Mouse (Mus musculus) hindbrain, embryonic 14.5 days (tissue): ENCODE results near the gene Cebpa. TPM values are rescaled to one million over a fixed set of nuclear protein-coding genes. Genes with fewer than 3 reads are reported as not detected.

Experiments
- ATAC-seq: fragments of 200-750 bp; cut with Nextera tagmentation; 2 replicates; pipeline ENCODE4 v1.8.0; 2017; ENCODE audit warnings: moderate number of reproducible peaks, mild to moderate bottlenecking, moderate TSS enrichment, moderate library complexity; ENCODE audit not compliant: low FRiP score
- DNase-seq: peaks from one replicate; pipeline ENCODE4 v3.0.0-alpha.2; 2015; ENCODE audit warnings: low spot score
- H3K27ac ChIP-seq: fragments of 300-500 bp; sonication (generic); 2 replicates; pipeline ENCODE4 v1.5.1; 2014; ENCODE audit warnings: mild to moderate bottlenecking, moderate library complexity
- H3K27me3 ChIP-seq: fragments of 300-500 bp; sonication (generic); 2 replicates; pipeline ENCODE4 v1.6.1; 2014; ENCODE audit warnings: mild to moderate bottlenecking, low read length, mixed read lengths; ENCODE audit not compliant: control insufficient read depth, insufficient read depth
- H3K36me3 ChIP-seq: fragments of 300-500 bp; sonication (generic); replicated peaks from 2 replicates; pipeline ENCODE4 v1.6.1; 2014; ENCODE audit not compliant: control insufficient read depth, insufficient read depth
- H3K4me1 ChIP-seq: fragments of 300-500 bp; sonication (generic); replicated peaks from 2 replicates; pipeline ENCODE4 v1.6.1; 2014; ENCODE audit warnings: antibody characterized with exemption, low read length, mixed read lengths; ENCODE audit not compliant: control insufficient read depth, insufficient read depth
- H3K4me2 ChIP-seq: fragments of 300-500 bp; sonication (generic); replicated peaks from 2 replicates; pipeline ENCODE4 v1.6.1; 2014; ENCODE audit warnings: mild to moderate bottlenecking, moderate library complexity
- H3K4me3 ChIP-seq: fragments of 300-500 bp; sonication (generic); replicated peaks from 2 replicates; pipeline ENCODE4 v1.5.1; 2014; ENCODE audit warnings: mild to moderate bottlenecking, low read length
- H3K9ac ChIP-seq: fragments of 300-500 bp; sonication (generic); 2 replicates; pipeline ENCODE4 v1.6.1; 2014
- H3K9me3 ChIP-seq: fragments of 300-500 bp; sonication (generic); 2 replicates; pipeline ENCODE4 v1.6.1; 2016; ENCODE audit warnings: low read length; ENCODE audit not compliant: control insufficient read depth
- WGBS: fragments of 180-500 bp; shearing (Covaris S2); extraction: QIAGEN DNeasy Blood & Tissue Kit; methylation state at CpG from one replicate; pipeline ENCODE4 v1.1.7; 2014; 5-methylcytosine and 5-hydroxymethylcytosine counted together
- polyA plus RNA-seq: library from polyadenylated mRNA; unstranded; fragments of >200 nt; fragmentation: Nextera tagmentation; extraction: Ambion mirVana; gene quantifications from 2 replicates; pipeline ENCODE4 v1.2.1, GENCODE M21; 2014

Cebpa gene
- polyA plus RNA-seq, 1 experiment from 2014 or later: 1.0 TPM

DNA sequence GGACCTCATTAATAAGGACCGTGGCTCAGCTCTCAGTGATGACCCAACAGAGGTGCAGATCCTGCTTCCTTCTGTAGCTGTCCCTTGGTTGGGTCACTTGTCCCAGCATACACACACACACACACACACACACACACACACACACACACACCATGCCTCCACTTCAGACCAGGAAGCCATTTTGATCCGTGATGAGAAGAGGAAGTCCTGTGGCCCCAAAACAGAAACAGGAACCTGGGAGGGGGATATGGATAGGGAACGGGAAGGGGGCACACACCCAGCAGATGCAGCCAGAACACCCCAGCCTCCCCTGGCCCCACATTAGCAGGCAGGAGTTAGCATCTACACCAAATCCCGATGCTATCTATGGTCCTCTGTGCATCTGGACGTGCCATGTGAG lies 31.8 kb downstream of the Cebpa start:
- H3K9me3 ChIP-seq: no peaks in the 10 kb centered on the region
- no peak for ATAC-seq
- H3K9ac ChIP-seq: no peak overlapping the region
- H3K27me3 ChIP-seq: no peaks in the 10 kb centered on the region
- H3K4me1 ChIP-seq: no peaks in the 10 kb centered on the region
- no peaks in the 10 kb centered on the region for H3K36me3 ChIP-seq
- H3K4me3 ChIP-seq: no peak overlapping the region
- H3K27ac ChIP-seq: no peak overlapping the region
- no peak overlapping the region for H3K4me2 ChIP-seq
- WGBS: 83% methylated on average over 5 of the region's 5 CpGs
- DNase-seq: no peak

DNA sequence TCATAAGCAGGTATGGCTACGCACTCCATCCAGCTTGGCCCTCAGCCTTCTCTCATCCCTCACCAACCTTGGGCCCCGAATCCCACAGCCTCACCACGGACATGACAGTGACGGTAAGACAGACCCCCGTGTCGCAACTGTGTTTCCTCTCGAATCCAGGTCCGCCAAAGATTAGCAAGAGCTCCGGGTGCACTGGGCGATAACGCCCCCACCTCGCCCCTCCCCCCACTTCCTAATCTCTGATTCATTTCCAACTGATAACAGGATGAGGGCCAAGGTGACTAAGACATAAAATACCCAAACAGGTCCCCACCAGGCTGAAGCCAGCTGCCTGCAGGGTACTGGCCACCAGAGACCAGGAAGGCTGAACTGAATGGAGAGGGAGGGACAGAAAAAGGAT lies 35.4 kb downstream of the Cebpa start:
- no peak overlapping the region for H3K4me2 ChIP-seq
- no peak overlapping the region for H3K4me3 ChIP-seq
- 84% methylated on average over 12 of the region's 12 CpGs for WGBS
- H3K27ac ChIP-seq: no peak overlapping the region
- no peak overlapping the region for H3K9ac ChIP-seq
- DNase-seq (no peak), ATAC-seq (no peak)
- H3K9me3 ChIP-seq: no peaks in the 10 kb centered on the region
- no peaks in the 10 kb centered on the region for H3K36me3 ChIP-seq
- no peaks in the 10 kb centered on the region for H3K4me1 ChIP-seq
- H3K27me3 ChIP-seq: no peaks in the 10 kb centered on the region

DNA sequence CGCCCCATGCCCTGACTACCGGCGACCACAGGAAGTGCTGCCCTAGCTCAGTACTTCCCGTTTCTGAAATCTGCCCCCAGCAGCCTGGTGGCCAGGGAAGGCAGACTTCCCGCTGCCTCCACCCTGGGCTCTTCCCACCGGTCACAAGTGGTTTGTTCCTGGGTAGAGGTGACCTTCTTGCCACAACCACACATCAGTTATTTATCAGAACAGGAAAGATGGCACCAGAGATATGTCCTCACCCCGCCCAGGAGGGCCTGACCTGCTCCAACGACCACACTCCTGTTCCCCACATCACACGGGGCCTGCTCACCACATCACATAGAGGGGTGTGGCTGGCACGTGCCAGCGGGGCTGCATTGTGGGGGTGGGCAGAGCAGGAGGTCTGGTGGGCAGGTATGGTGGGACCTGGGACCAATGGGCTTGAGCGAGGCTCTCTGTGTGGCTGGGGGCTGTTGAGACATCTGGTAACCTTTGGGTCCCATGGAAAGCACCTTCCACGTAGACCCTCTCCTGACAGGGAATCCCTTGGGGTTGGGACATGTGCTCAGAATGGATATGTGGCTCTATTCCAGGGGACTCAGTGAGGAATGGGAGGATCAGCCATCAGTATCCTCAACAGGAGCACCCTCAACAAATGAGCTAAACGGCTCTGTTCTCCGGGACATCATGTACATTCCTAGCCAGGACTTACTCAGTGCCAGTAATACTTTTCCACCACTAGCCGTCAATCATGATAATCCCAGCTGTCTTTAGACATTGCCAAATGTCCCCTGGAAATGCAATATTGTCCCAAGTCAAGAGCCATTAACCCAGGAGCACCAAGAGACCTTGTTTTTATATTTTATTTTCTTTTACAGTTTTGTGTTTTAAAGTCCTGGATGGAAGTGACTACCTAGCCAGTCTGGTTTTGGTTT lies 37.7 kb downstream of the Cebpa start:
- WGBS: 82% methylated on average over 16 of the region's 16 CpGs
- ATAC-seq (no peak), DNase-seq (no peak)
- Histone ChIP-seq H3K36me3 (no peaks in the 10 kb centered on the region), H3K27ac (no peak overlapping the region), H3K27me3 (no peaks in the 10 kb centered on the region), H3K4me3 (no peak overlapping the region), H3K4me1 (no peaks in the 10 kb centered on the region), H3K9ac (no peak overlapping the region), H3K4me2 (no peak overlapping the region), H3K9me3 (no peaks in the 10 kb centered on the region)

DNA sequence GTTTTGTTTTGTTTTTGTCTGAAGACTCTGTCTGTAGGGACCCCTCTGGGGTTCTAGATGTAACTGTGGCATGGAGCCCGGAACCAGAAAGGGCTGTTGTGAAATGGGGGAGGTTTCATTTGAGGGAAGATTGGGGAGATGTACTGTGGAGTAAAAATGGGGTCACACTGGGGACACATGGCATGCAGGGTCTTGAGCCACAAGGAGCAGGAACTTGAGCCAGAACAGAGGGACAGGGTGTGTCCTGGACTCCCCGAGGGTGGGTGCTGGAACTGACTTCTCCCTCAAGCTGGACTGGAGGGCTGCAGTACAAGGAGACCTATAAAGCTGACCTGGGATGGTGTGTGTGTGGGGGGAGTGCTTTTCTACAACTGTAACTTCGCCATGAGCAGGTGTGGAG lies 38.4 kb downstream of the Cebpa start:
- no peak overlapping the region for H3K4me3 ChIP-seq
- H3K36me3 ChIP-seq: no peaks in the 10 kb centered on the region
- no peak overlapping the region for H3K9ac ChIP-seq
- H3K27ac ChIP-seq: no peak overlapping the region
- no peaks in the 10 kb centered on the region for H3K27me3 ChIP-seq
- no peak for DNase-seq
- H3K9me3 ChIP-seq: no peaks in the 10 kb centered on the region
- WGBS: 78% methylated on average over 3 of the region's 3 CpGs
- no peaks in the 10 kb centered on the region for H3K4me1 ChIP-seq
- no peak overlapping the region for H3K4me2 ChIP-seq
- no peak for ATAC-seq

DNA sequence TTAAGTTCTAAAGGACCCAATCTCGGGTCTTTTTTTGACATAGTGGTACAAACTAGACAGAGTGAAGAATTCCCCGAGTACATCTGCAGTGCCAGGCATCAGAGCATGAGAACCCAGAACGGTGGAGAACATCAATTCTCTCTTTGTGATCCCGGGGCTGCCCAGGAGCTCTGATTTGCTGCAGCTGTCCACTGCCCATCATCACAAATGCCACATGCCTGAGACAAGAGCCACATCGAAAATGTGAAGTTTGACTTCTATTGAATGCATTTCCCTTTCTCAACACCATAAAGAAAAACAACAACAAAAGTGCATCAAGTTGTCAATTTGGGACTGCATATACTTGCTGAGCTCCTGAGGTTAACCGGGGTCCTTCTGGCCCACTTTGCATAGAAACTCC lies 43.4 kb downstream of the Cebpa start:
- no peak overlapping the region for H3K4me2 ChIP-seq
- ATAC-seq: no peak
- no peaks in the 10 kb centered on the region for H3K4me1 ChIP-seq
- no peak overlapping the region for H3K9ac ChIP-seq
- no peaks in the 10 kb centered on the region for H3K9me3 ChIP-seq
- H3K4me3 ChIP-seq: no peak overlapping the region
- no peak for DNase-seq
- 87% methylated on average over 6 of the region's 6 CpGs for WGBS
- no peaks in the 10 kb centered on the region for H3K36me3 ChIP-seq
- no peaks in the 10 kb centered on the region; the same call in 1 of the 2 replicates for H3K27me3 ChIP-seq
- no peak overlapping the region for H3K27ac ChIP-seq

DNA sequence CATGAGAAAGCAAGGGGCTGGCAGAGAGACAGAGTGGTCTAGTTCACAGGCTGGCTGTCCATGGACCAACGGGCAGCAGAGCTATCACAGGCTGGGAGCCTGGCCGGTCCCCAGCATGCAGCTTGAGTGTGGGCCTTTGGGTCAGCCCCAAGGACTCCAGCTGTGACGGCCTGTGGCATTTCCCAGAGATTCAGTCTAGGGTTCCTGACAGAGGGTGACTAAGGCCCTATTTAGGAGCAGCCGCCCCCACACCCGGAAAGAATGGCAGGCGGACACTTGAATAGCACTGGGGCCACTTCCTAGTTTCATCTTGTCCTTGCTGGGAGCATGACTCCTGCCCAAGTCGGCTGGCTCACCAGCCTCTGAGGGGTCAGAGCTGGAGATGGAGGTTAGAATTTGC lies 44.5 kb downstream of the Cebpa start:
- Histone ChIP-seq H3K27ac (no peak overlapping the region), H3K4me2 (no peak overlapping the region), H3K4me3 (no peak overlapping the region), H3K36me3 (no peaks in the 10 kb centered on the region), H3K4me1 (no peaks in the 10 kb centered on the region), H3K27me3 (no peaks in the 10 kb centered on the region; the same call in 1 of the 2 replicates), H3K9ac (no peak overlapping the region), H3K9me3 (no peaks in the 10 kb centered on the region)
- 66% methylated on average over 7 of the region's 7 CpGs for WGBS
- DNase-seq (no peak), ATAC-seq (no peak)

DNA sequence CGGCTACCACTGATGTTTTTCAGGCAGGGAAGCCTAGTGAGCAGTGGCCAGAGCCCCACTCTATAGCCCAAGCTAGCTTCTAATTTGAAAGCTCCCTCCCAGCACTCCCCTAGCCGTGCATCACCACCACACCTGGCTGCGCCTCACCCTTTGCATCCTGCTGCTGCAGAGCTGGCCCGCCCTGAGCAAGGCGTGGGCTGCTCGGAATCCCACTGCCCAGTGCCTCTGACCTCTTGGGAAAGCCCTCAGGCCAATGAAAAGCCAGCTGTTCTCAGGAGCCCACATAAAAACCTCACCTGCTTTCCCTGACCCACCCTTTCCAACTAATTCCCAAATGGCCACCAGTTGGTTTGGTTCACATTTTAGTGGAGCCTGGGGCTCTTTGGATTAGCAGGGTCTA lies 45.0 kb downstream of the Cebpa start:
- H3K4me2 ChIP-seq: no peak overlapping the region

DNA sequence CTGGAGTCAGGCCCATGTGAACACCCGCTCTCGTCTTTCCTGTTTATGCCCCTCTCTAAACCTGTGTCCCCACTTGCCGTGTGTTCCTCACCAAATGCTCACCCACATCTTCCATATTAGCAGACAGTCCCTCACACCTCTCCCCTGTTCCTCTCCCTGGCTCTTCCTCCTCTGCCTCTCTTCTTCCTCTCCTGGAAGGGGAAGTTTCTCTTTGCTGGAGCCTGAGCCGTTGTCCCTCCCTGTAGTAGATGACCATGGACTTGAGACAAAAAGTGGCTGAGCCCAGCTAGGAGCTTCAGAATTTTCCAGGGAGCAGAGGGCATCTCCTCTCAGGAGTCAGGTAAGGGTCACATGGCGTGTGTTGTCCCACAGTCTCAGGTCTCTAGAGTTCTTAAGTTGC lies 47.9 kb downstream of the Cebpa start:
- Histone ChIP-seq H3K4me2 (no peak overlapping the region), H3K36me3 (no peaks in the 10 kb centered on the region), H3K9ac (no peak overlapping the region), H3K27ac (no peak overlapping the region), H3K9me3 (no peaks in the 10 kb centered on the region), H3K27me3 (peaks cover 14% of the 10 kb centered on the region), H3K4me1 (no peaks in the 10 kb centered on the region), H3K4me3 (no peak overlapping the region)
- no peak for ATAC-seq
- 91% methylated on average over 5 of the region's 5 CpGs for WGBS
- no peak for DNase-seq

More for the DNA sequence above, 45.0 kb downstream of the Cebpa start:
- Histone ChIP-seq H3K9me3 (no peaks in the 10 kb centered on the region), H3K27ac (no peak overlapping the region), H3K4me1 (no peaks in the 10 kb centered on the region), H3K27me3 (no peaks in the 10 kb centered on the region; the same call in 1 of the 2 replicates), H3K36me3 (no peaks in the 10 kb centered on the region), H3K9ac (no peak overlapping the region), H3K4me3 (no peak overlapping the region)
- no peak for ATAC-seq
- no peak for DNase-seq
- 85% methylated on average over 6 of the region's 6 CpGs for WGBS

DNA sequence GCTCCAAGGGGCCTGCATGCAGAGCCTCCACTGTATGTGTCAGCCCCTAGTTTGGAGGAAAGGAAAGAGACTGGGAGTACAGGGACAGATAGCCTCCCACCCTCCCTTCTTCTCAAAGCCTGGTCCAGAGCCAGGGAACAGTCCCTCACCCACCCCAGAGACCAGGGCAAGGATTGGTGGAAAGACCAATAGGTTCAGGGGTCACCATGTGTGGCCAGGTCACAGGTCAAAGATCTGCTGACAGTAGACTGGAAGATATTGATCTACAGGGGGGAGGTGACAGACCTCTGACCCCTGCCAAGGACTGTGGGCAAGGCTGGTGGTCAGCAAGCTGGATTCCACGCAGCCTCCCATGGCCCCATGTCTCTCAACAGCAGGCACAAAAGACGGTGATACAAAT lies 48.8 kb downstream of the Cebpa start:
- no peaks in the 10 kb centered on the region for H3K4me1 ChIP-seq
- H3K36me3 ChIP-seq: no peaks in the 10 kb centered on the region
- no peak overlapping the region for H3K4me3 ChIP-seq
- WGBS: 57% methylated on average over 2 of the region's 2 CpGs
- H3K9me3 ChIP-seq: no peaks in the 10 kb centered on the region
- ATAC-seq: no peak
- no peak overlapping the region for H3K4me2 ChIP-seq
- DNase-seq: no peak
- H3K9ac ChIP-seq: no peak overlapping the region
- peaks cover 14% of the 10 kb centered on the region for H3K27me3 ChIP-seq
- no peak overlapping the region for H3K27ac ChIP-seq
